Mouse (Mus musculus) mammary gland, adult 2 months (tissue): ENCODE measurements around the gene Cry2. TPM values are rescaled to one million over a fixed set of nuclear protein-coding genes. Genes with fewer than 3 reads are reported as not detected.

ENCODE experiments used
- polyA plus RNA-seq: library from polyadenylated mRNA; depleted of rRNA; stranded (reverse); fragments of >200 nt; gene quantifications from 2 replicates; pipeline ENCODE4 v1.2.3, GENCODE M21; 2012; ENCODE audit warnings: low replicate concordance; rRNA removed

The Cry2 gene
- 30.3 and 36.4 TPM in 2 replicates for polyA plus RNA-seq

GRCm38 (mm10) chr2:92433578-92434374 is at the start of gene Cry2:
Gene Cry2 (minus strand): TSS chr2:92434043.

GRCm38 (mm10) chr2:92459921-92460707 is 26.3 kb upstream of the Cry2 start, which contains the start of gene Slc35c1:
Gene Slc35c1 (minus strand): TSS chr2:92460538.

DNA sequence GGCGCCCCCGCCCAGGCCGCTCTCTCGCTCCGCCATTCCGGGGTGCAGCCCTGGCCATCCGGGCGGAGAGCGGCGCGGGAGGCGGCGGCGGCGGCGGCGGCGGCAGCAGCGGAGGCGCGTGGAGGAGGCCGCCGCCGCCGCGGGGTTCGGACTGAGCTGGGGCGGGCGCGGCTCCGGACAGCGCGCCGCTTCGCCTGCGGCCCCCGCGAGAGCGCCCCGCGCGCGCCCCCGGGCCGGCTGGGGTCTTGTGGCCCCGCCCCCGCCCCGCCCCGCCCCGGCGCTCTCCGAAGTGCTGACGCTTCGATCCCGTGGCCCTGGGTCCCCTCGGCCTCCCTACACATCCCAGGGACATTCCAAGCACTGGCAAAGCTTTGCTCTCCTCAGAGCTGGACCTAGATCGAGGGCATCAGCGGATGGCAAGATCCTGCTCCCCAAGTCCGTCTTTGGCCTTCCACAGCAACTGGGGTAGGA is 32.7 kb downstream of the Cry2 start, which contains the start of gene Mapk8ip1:
Gene Mapk8ip1, minus strand, starts transcription at position 173 of the 471 bp plus-strand sequence.

DNA sequence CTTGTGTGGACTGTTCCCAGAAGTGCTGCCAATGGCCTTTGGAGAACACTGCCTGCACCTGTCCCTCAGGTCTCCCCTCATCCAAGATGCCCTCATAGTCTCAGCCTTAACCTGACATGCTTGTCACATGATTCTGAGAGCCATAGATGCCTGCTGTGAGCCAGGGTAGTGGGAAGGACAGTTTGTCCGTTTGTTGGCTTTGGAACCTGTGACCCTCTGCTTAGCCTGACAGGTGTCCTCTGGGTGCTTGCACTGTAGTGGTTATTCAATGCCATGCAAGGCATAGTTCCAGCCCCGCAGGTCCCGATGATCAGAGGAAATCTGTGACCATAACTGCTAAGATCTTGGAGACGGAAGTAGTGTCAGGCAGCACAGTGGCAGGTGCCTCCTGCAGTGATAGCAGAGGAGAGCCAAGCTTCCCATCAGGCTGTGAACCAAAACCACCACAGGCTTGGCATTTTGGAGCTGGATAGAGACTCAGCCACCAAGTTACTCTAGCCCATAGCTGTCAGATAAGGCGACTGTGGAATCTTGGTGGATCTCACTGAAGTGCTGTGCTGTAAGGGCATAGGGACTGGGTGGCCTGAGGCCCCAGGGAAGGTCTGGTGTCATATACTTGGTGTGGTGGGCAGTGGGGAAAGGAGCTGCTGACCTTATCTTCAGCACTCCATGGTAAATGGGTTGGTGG is 51.8 kb downstream of the Cry2 start, which contains the start of gene 1700029I15Rik:
Gene 1700029I15Rik, plus strand, starts transcription at position 638 of the 688 bp plus-strand sequence.

GRCm38 (mm10) chr2:92374514-92374913 is 59.3 kb downstream of the Cry2 start, which contains the start of the genes Pex16 and Large2:
Gene Pex16 (plus strand): TSS chr2:92374676.
Gene Large2 (minus strand): TSS chr2:92374869.

Other genes starting within 250 kb of the Cry2 start
- 162 and 186 TPM in 2 replicates for gene Pex16, start 59.4 kb downstream of the Cry2 start, polyA plus RNA-seq
- gene Large2, start 59.2 kb downstream of the Cry2 start, polyA plus RNA-seq: 16.2 and 21.5 TPM in 2 replicates
- gene 1700029I15Rik, start 51.5 kb downstream of the Cry2 start, polyA plus RNA-seq: 10.7 and 12.1 TPM in 2 replicates
- 31.3 and 54.1 TPM in 2 replicates for gene Mapk8ip1, start 32.8 kb downstream of the Cry2 start, polyA plus RNA-seq
- gene Slc35c1, start 26.5 kb upstream of the Cry2 start, polyA plus RNA-seq: 60.0 and 64.3 TPM in 2 replicates
- gene Chst1, start 165.7 kb upstream of the Cry2 start, polyA plus RNA-seq: 108 and 121 TPM in 2 replicates